Mouse (Mus musculus) olfactory bulb, adult 2 months (tissue): Measurements from ENCODE around the gene Spsb4.
A peak's percentile ranks its signal among the peaks of the same experiment; 100 is the strongest.

Experiments
- CTCF ChIP-seq: fragments of 200-500 bp; IDR thresholded peaks from 2 replicates; pipeline ENCODE4 v1.5.1; 2012; ENCODE audit warnings: low read depth, mild to moderate bottlenecking, low read length, moderate library complexity; ENCODE audit not compliant: insufficient read depth
- POLR2A ChIP-seq: fragments of 200-500 bp; IDR thresholded peaks from 2 replicates; pipeline ENCODE4 v1.6.1; 2012; ENCODE audit warnings: mild to moderate bottlenecking, low read depth, low read length, moderate library complexity; ENCODE audit not compliant: insufficient read depth

- TF ChIP-seq CTCF (peak; percentile 26; the same call in 1 of the 2 replicates), POLR2A (no peak)
Observed at GRCm38 (mm10) chr9:96942975-96943374, 75.7 kb downstream of the Spsb4 start.
